Mouse (Mus musculus): Measurements from ENCODE around the gene Tut1. TPM values are rescaled to one million over a fixed set of nuclear protein-coding genes. Genes with fewer than 3 reads are reported as not detected.

Gene Tut1
- polyA plus RNA-seq, 1 experiment from 2014 or later, result 38.1 TPM

GRCm38 (mm10) chr19:8928689-8929223, 24.9 kb upstream of the Tut1 start:
- Histone ChIP-seq H3K9ac (peak overlapping the region; percentile 88; the same call in 1 of the 2 replicates), H3K27me3 (no peaks in the 10 kb centered on the region), H3K36me3 (peaks cover 24% of the 10 kb centered on the region), H3K4me2 (replicated peaks) (peak overlapping the region; percentile 81), H3K9me3 (no peaks in the 10 kb centered on the region), H3K4me1 (peaks cover 9% of the 10 kb centered on the region; the same call in 1 of the 2 replicates), H3K4me3 (peak overlapping the region; percentile 70), H3K27ac (peak overlapping the region; percentile 77)
- ATAC-seq (ENCODE audit: insufficient number of reproducible peaks, insufficient read depth, low FRiP score, low TSS enrichment), result 0 out of 2 replicates have a peak, but pooled peaks have one; percentile 14
- 15% methylated on average over 16 of the region's 16 CpGs for WGBS

- 1% methylated on average over 71 of the region's 74 CpGs for WGBS
- H3K4me3 ChIP-seq, result peak within 1 kb of the TSS; percentile 70
- H3K9me3 ChIP-seq, result no peaks in the 10 kb centered on the region
- ATAC-seq (ENCODE audit: insufficient number of reproducible peaks, insufficient read depth, low FRiP score, low TSS enrichment), result peak; percentile 72
- peak within 1 kb of the TSS; percentile 88 for H3K9ac ChIP-seq
- no peaks in the 10 kb centered on the region for H3K27me3 ChIP-seq
- H3K27ac ChIP-seq, result peak within 1 kb of the TSS; percentile 77
- peaks cover 30% of the 10 kb centered on the region for H3K36me3 ChIP-seq
- H3K4me1 ChIP-seq, result peaks cover 9% of the 10 kb centered on the region; the same call in 1 of the 2 replicates
- H3K4me2 ChIP-seq (replicated peaks), result peak within 1 kb of the TSS; percentile 81
Observed at GRCm38 (mm10) chr19:8929224-8930088, 24.2 kb upstream of the Tut1 start, which contains the start of the genes Rom1 and Eml3. TSS of gene Rom1 (minus strand) at chr19:8929356. TSS of gene Eml3 (plus strand) at chr19:8929552.

- ATAC-seq (ENCODE audit: insufficient number of reproducible peaks, insufficient read depth, low FRiP score, low TSS enrichment), result no peak
- Histone ChIP-seq H3K4me1 (peaks cover 9% of the 10 kb centered on the region; the same call in 1 of the 2 replicates), H3K9me3 (no peaks in the 10 kb centered on the region), H3K4me3 (peak overlapping the region; percentile 70), H3K27me3 (no peaks in the 10 kb centered on the region), H3K36me3 (peaks cover 35% of the 10 kb centered on the region), H3K9ac (peak overlapping the region; percentile 88), H3K4me2 (replicated peaks) (peak overlapping the region; percentile 81), H3K27ac (no peak overlapping the region)
- 11% methylated on average over 11 of the region's 11 CpGs for WGBS
Observed at GRCm38 (mm10) chr19:8930117-8930516, 23.5 kb upstream of the Tut1 start.

GRCm38 (mm10) chr19:8930771-8931170, 22.9 kb upstream of the Tut1 start:
- ATAC-seq (ENCODE audit: insufficient number of reproducible peaks, insufficient read depth, low FRiP score, low TSS enrichment), result no peak
- Histone ChIP-seq H3K9me3 (no peaks in the 10 kb centered on the region), H3K9ac (peak overlapping the region; percentile 88), H3K4me3 (peak overlapping the region; percentile 70; the same call in 1 of the 2 replicates), H3K27me3 (no peaks in the 10 kb centered on the region), H3K27ac (no peak overlapping the region), H3K4me1 (peaks cover 9% of the 10 kb centered on the region; the same call in 1 of the 2 replicates), H3K36me3 (peaks cover 36% of the 10 kb centered on the region), H3K4me2 (replicated peaks) (peak overlapping the region; percentile 81)
- 83% methylated on average over 7 of the region's 7 CpGs for WGBS

GRCm38 (mm10) chr19:8936736-8937135, 16.9 kb upstream of the Tut1 start:
- no peak for ATAC-seq (ENCODE audit: insufficient number of reproducible peaks, insufficient read depth, low FRiP score, low TSS enrichment)
- Histone ChIP-seq H3K36me3 (peaks cover 52% of the 10 kb centered on the region), H3K9ac (no peak overlapping the region), H3K4me2 (replicated peaks) (no peak overlapping the region), H3K27ac (no peak overlapping the region), H3K4me3 (no peak overlapping the region), H3K4me1 (peaks cover 10% of the 10 kb centered on the region), H3K27me3 (no peaks in the 10 kb centered on the region), H3K9me3 (no peaks in the 10 kb centered on the region)
- 87% methylated on average over 2 of the region's 2 CpGs for WGBS

GRCm38 (mm10) chr19:8940526-8941133, 13.0 kb upstream of the Tut1 start:
- H3K27ac ChIP-seq, result no peak overlapping the region
- WGBS, result 78% methylated on average over 15 of the region's 15 CpGs
- H3K9ac ChIP-seq, result no peak overlapping the region

GRCm38 (mm10) chr19:8941136-8941514, 12.5 kb upstream of the Tut1 start:
- peak overlapping the region; percentile 72 for H3K4me3 ChIP-seq
- H3K9ac ChIP-seq, result peak overlapping the region; percentile 97
- no peaks in the 10 kb centered on the region for H3K9me3 ChIP-seq
- H3K36me3 ChIP-seq, result peaks cover 51% of the 10 kb centered on the region
- no peaks in the 10 kb centered on the region for H3K27me3 ChIP-seq
- peak overlapping the region; percentile 98 for H3K27ac ChIP-seq
- peak; percentile 49 for ATAC-seq (ENCODE audit: insufficient number of reproducible peaks, insufficient read depth, low FRiP score, low TSS enrichment)
- 34% methylated on average over 10 of the region's 10 CpGs for WGBS
- H3K4me2 ChIP-seq (replicated peaks), result peak overlapping the region; percentile 72
- peaks cover 30% of the 10 kb centered on the region for H3K4me1 ChIP-seq

More at GRCm38 (mm10) chr19:8940526-8941133, 13.0 kb upstream of the Tut1 start:
- peak overlapping the region; percentile 72; the same call in 1 of the 2 replicates for H3K4me3 ChIP-seq
- no peak for ATAC-seq (ENCODE audit: insufficient number of reproducible peaks, insufficient read depth, low FRiP score, low TSS enrichment)
- H3K27me3 ChIP-seq, result no peaks in the 10 kb centered on the region
- H3K4me2 ChIP-seq (replicated peaks), result peak overlapping the region; percentile 72
- peaks cover 49% of the 10 kb centered on the region for H3K36me3 ChIP-seq
- H3K9me3 ChIP-seq, result no peaks in the 10 kb centered on the region
- peaks cover 30% of the 10 kb centered on the region for H3K4me1 ChIP-seq

GRCm38 (mm10) chr19:8941515-8942217, 12.0 kb upstream of the Tut1 start, which contains the start of gene Mta2:
TSS of gene Mta2 (plus strand) at chr19:8941875.
- peak within 1 kb of the TSS; percentile 98 for H3K27ac ChIP-seq
- ATAC-seq (ENCODE audit: insufficient number of reproducible peaks, insufficient read depth, low FRiP score, low TSS enrichment), result peak; percentile 90
- H3K4me2 ChIP-seq (replicated peaks), result peak within 1 kb of the TSS; percentile 72
- no peaks in the 10 kb centered on the region for H3K9me3 ChIP-seq
- H3K27me3 ChIP-seq, result no peaks in the 10 kb centered on the region
- peaks cover 30% of the 10 kb centered on the region for H3K4me1 ChIP-seq
- WGBS, result under 1% methylated on average over 64 of the region's 64 CpGs
- peak within 1 kb of the TSS; percentile 72 for H3K4me3 ChIP-seq
- H3K9ac ChIP-seq, result peak within 1 kb of the TSS; percentile 97
- H3K36me3 ChIP-seq, result peaks cover 56% of the 10 kb centered on the region

GRCm38 (mm10) chr19:8942276-8942964, 11.2 kb upstream of the Tut1 start:
- Histone ChIP-seq H3K27ac (peak overlapping the region; percentile 98), H3K27me3 (no peaks in the 10 kb centered on the region), H3K36me3 (peaks cover 57% of the 10 kb centered on the region), H3K9me3 (no peaks in the 10 kb centered on the region), H3K4me2 (replicated peaks) (peak overlapping the region; percentile 72), H3K4me1 (peaks cover 30% of the 10 kb centered on the region), H3K9ac (peak overlapping the region; percentile 97), H3K4me3 (peak overlapping the region; percentile 72)
- under 1% methylated on average over 45 of the region's 46 CpGs for WGBS
- peak; percentile 42 for ATAC-seq (ENCODE audit: insufficient number of reproducible peaks, insufficient read depth, low FRiP score, low TSS enrichment)

GRCm38 (mm10) chr19:8943047-8943446, 10.6 kb upstream of the Tut1 start:
- Histone ChIP-seq H3K4me1 (peaks cover 30% of the 10 kb centered on the region), H3K4me2 (replicated peaks) (peak overlapping the region; percentile 72), H3K36me3 (peaks cover 59% of the 10 kb centered on the region), H3K27ac (no peak overlapping the region), H3K9me3 (no peaks in the 10 kb centered on the region), H3K4me3 (peak overlapping the region; percentile 72), H3K27me3 (no peaks in the 10 kb centered on the region), H3K9ac (peak overlapping the region; percentile 97)
- ATAC-seq (ENCODE audit: insufficient number of reproducible peaks, insufficient read depth, low FRiP score, low TSS enrichment), result no peak
- WGBS, result 65% methylated on average over 2 of the region's 2 CpGs
